Mouse (Mus musculus) lung, embryonic 14.5 days (tissue): ENCODE measurements around the gene Megf11. TPM values are rescaled to one million over a fixed set of nuclear protein-coding genes. Genes with fewer than 3 reads are reported as not detected.

Source experiments
- ATAC-seq: fragments of 200-750 bp; cut with Nextera tagmentation; 2 replicates; pipeline ENCODE4 v1.8.0; 2017; ENCODE audit warnings: mild to moderate bottlenecking, moderate TSS enrichment, moderate library complexity; ENCODE audit not compliant: insufficient read depth
- DNase-seq: peaks from one replicate; pipeline ENCODE4 v3.0.0-alpha.2; 2015
- H3K27ac ChIP-seq: fragments of 300-500 bp; sonication (generic); 2 replicates; pipeline ENCODE4 v1.5.1; 2014; ENCODE audit warnings: low read depth, mild to moderate bottlenecking, moderate library complexity
- H3K27me3 ChIP-seq: fragments of 300-500 bp; sonication (generic); 2 replicates; pipeline ENCODE4 v1.6.1; 2014; ENCODE audit warnings: low read length, control low read depth; ENCODE audit not compliant: insufficient read depth
- H3K36me3 ChIP-seq: fragments of 300-500 bp; sonication (generic); 2 replicates; pipeline ENCODE4 v1.6.1; 2014; ENCODE audit warnings: control low read depth; ENCODE audit not compliant: insufficient read depth
- H3K4me1 ChIP-seq: fragments of 300-500 bp; sonication (generic); 2 replicates; pipeline ENCODE4 v1.6.1; 2014; ENCODE audit warnings: antibody characterized with exemption, control low read depth; ENCODE audit not compliant: insufficient read depth
- H3K4me2 ChIP-seq: fragments of 300-500 bp; sonication (generic); 2 replicates; pipeline ENCODE4 v1.6.1; 2014; ENCODE audit warnings: mild to moderate bottlenecking
- H3K4me3 ChIP-seq: fragments of 300-500 bp; sonication (generic); 2 replicates; pipeline ENCODE4 v1.5.1; 2014; ENCODE audit warnings: low read depth, low read length
- H3K9ac ChIP-seq: fragments of 300-500 bp; sonication (generic); 2 replicates; pipeline ENCODE4 v1.6.1; 2014
- H3K9me3 ChIP-seq: fragments of 300-500 bp; sonication (generic); 2 replicates; pipeline ENCODE4 v1.6.1; 2016; ENCODE audit warnings: low read depth, low read length, control low read depth
- CTCF ChIP-seq: IDR thresholded peaks from 2 replicates; pipeline ENCODE4 v1.5.1; 2016; ENCODE audit warnings: antibody characterized with exemption, low read depth
- WGBS: fragments of 180-500 bp; shearing (Covaris S2); extraction: QIAGEN DNeasy Blood & Tissue Kit; methylation state at CpG from one replicate; pipeline ENCODE4 v1.1.7; 2014; 5-methylcytosine and 5-hydroxymethylcytosine counted together
- polyA plus RNA-seq: library from polyadenylated mRNA; unstranded; fragments of >200 nt; fragmentation: Nextera tagmentation; extraction: Ambion mirVana; gene quantifications from 2 replicates; pipeline ENCODE4 v1.2.1, GENCODE M21; 2014

The Megf11 gene
- polyA plus RNA-seq, 1 experiment from 2014 or later, result 1.6 TPM

GRCm38 (mm10) chr9:64604217-64604711 is 218.8 kb downstream of the Megf11 start:
- peaks cover 24% of the 10 kb centered on the region for H3K4me1 ChIP-seq
- no peak overlapping the region for H3K9ac ChIP-seq
- DNase-seq (peak; percentile 96), ATAC-seq (peak; percentile 89)
- no peak for TF ChIP-seq CTCF
- H3K4me2 ChIP-seq, result no peak overlapping the region
- H3K4me3 ChIP-seq, result no peak overlapping the region
- 40% methylated on average over 7 of the region's 7 CpGs for WGBS
- H3K27ac ChIP-seq, result peak overlapping the region; percentile 73
- no peaks in the 10 kb centered on the region for H3K27me3 ChIP-seq
- no peaks in the 10 kb centered on the region for H3K9me3 ChIP-seq
- no peaks in the 10 kb centered on the region for H3K36me3 ChIP-seq

GRCm38 (mm10) chr9:64605077-64605714 is 219.8 kb downstream of the Megf11 start:
- Histone ChIP-seq H3K27me3 (no peaks in the 10 kb centered on the region), H3K27ac (peak overlapping the region; percentile 73), H3K9me3 (no peaks in the 10 kb centered on the region), H3K4me2 (no peak overlapping the region), H3K9ac (no peak overlapping the region), H3K36me3 (no peaks in the 10 kb centered on the region), H3K4me1 (peaks cover 26% of the 10 kb centered on the region), H3K4me3 (no peak overlapping the region)
- ATAC-seq, result peak; percentile 12; the same call in 1 of the 2 replicates
- 45% methylated on average over 14 of the region's 14 CpGs for WGBS
- peak; percentile 56 for DNase-seq
- no peak for TF ChIP-seq CTCF

- Histone ChIP-seq H3K9ac (no peak overlapping the region), H3K9me3 (no peaks in the 10 kb centered on the region), H3K27me3 (no peaks in the 10 kb centered on the region), H3K4me2 (peak overlapping the region; percentile 7; the same call in 1 of the 2 replicates), H3K4me1 (peaks cover 26% of the 10 kb centered on the region), H3K4me3 (no peak overlapping the region), H3K36me3 (no peaks in the 10 kb centered on the region), H3K27ac (peak overlapping the region; percentile 73)
- 21% methylated on average over 13 of the region's 13 CpGs for WGBS
- no peak for TF ChIP-seq CTCF
- peak; percentile 66 for ATAC-seq
- DNase-seq, result peak; percentile 84
Measured at GRCm38 (mm10) chr9:64605735-64606349, 220.4 kb downstream of the Megf11 start.

GRCm38 (mm10) chr9:64607049-64607448 is 221.6 kb downstream of the Megf11 start:
- H3K4me2 ChIP-seq, result no peak overlapping the region
- H3K4me3 ChIP-seq, result no peak overlapping the region
- H3K27me3 ChIP-seq, result no peaks in the 10 kb centered on the region
- peaks cover 26% of the 10 kb centered on the region for H3K4me1 ChIP-seq
- H3K9ac ChIP-seq, result no peak overlapping the region
- 76% methylated on average over 1 of the region's 1 CpGs for WGBS
- H3K9me3 ChIP-seq, result no peaks in the 10 kb centered on the region
- no peak for TF ChIP-seq CTCF
- H3K36me3 ChIP-seq, result no peaks in the 10 kb centered on the region
- no peak for ATAC-seq
- DNase-seq, result no peak
- H3K27ac ChIP-seq, result peak overlapping the region; percentile 73; the same call in 1 of the 2 replicates

GRCm38 (mm10) chr9:64609546-64609945 is 224.1 kb downstream of the Megf11 start:
- ATAC-seq (no peak), DNase-seq (peak; percentile 65)
- Histone ChIP-seq H3K9ac (no peak overlapping the region), H3K27me3 (no peaks in the 10 kb centered on the region), H3K4me2 (no peak overlapping the region), H3K4me3 (no peak overlapping the region), H3K36me3 (no peaks in the 10 kb centered on the region), H3K4me1 (peaks cover 27% of the 10 kb centered on the region), H3K27ac (no peak overlapping the region), H3K9me3 (no peaks in the 10 kb centered on the region)
- no peak for TF ChIP-seq CTCF
- WGBS, result 35% methylated on average over 3 of the region's 3 CpGs

GRCm38 (mm10) chr9:64612121-64612983 is 226.9 kb downstream of the Megf11 start:
- H3K4me2 ChIP-seq, result no peak overlapping the region
- DNase-seq (peak; percentile 40), ATAC-seq (no peak)
- H3K27me3 ChIP-seq, result no peaks in the 10 kb centered on the region
- H3K4me1 ChIP-seq, result peaks cover 8% of the 10 kb centered on the region
- TF ChIP-seq CTCF, result no peak
- 17% methylated on average over 7 of the region's 7 CpGs for WGBS
- H3K9ac ChIP-seq, result no peak overlapping the region
- no peak overlapping the region for H3K4me3 ChIP-seq
- H3K36me3 ChIP-seq, result no peaks in the 10 kb centered on the region
- no peaks in the 10 kb centered on the region for H3K9me3 ChIP-seq
- H3K27ac ChIP-seq, result no peak overlapping the region
